Mouse (Mus musculus): Measurements from ENCODE around the gene Srsf1. TPM values are rescaled to one million over a fixed set of nuclear protein-coding genes. Genes with fewer than 3 reads are reported as not detected.

The Srsf1 gene
- polyA plus RNA-seq (2015; fragmentation: Nextera tagmentation; extraction: Ambion mirVana), result 237 and 244 TPM in 2 replicates

DNA sequence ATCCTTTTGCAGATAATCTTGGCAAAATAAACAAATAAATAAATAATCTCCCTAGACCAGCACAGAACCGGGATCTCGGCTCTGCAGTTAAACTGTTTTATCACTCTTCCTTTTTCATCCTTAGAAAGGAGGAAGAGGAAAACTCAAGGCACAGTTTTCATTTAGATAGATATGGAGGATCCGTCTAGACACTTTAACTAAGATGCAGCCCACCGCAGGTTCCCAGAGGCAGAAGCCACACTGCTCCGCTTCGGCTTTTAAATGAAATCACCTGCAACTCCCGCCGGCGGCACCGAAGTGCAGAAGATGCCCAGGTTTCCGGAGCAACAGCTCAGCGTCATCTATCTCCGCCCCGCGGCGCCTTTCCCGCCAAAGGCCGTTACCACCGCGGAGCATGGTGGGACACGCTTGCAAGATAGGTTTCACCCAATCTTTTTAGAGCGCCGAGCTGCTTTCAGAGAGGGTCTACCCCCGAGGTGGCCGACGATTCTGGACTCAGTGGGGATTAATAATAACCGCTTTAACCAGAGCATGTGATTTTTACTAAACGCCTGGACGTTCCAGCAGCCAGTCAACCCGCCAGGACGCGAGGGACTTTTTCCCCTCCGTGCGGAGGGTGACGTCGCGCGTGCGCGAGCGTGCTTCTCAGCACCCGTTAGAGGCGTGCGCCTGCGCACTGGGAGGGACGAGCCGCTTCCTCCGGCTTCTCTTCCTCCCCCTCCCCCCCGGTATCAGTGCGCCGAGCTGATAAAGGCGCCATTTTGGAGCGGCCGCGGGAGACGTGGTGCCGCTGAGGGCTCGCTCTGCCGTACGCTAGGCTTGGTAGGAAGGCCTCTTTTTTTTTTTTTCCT lies at the start of gene Srsf1:
Srsf1 (plus strand) TSS at position 430 of the 851 bp plus-strand sequence.
- ATAC-seq, result peak; percentile 95
- Histone ChIP-seq H3K9me3 (no peaks in the 10 kb centered on the region), H3K27me3 (replicated peaks) (no peaks in the 10 kb centered on the region), H3K36me3 (no peaks in the 10 kb centered on the region), H3K27ac (peak within 1 kb of the TSS; percentile 100), H3K4me3 (replicated peaks) (peak within 1 kb of the TSS; percentile 99), H3K4me1 (replicated peaks) (peaks cover 16% of the 10 kb centered on the region), H3K4me2 (replicated peaks) (peak within 1 kb of the TSS; percentile 63), H3K9ac (peak within 1 kb of the TSS; percentile 100)
- under 1% methylated on average over 55 of the region's 60 CpGs for WGBS

DNA sequence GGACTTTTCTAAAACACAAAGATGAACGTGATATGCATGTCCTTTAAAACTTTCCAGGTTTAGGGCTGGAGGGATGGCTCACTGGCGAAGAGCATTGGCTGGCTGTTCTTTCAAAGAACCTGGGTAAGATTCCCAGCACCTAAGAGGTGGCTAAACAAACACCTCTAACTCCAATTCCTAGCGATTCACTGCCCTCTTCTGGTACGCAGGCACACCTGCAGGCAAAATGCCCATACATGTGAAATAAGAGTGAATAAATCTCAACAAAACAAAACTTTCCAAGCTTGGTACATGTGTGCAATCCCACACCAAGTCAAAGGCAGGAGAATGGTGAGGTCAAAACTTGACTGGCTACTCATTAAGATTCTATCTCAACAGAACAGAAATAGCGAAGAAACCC lies 47.4 kb upstream of the Srsf1 start:
- Histone ChIP-seq H3K9ac (no peak overlapping the region), H3K4me2 (replicated peaks) (no peak overlapping the region), H3K36me3 (no peaks in the 10 kb centered on the region), H3K4me3 (replicated peaks) (no peak overlapping the region), H3K27ac (no peak overlapping the region), H3K9me3 (no peaks in the 10 kb centered on the region), H3K27me3 (replicated peaks) (no peaks in the 10 kb centered on the region), H3K4me1 (replicated peaks) (no peaks in the 10 kb centered on the region)
- WGBS, result 89% methylated on average over 5 of the region's 5 CpGs
- ATAC-seq, result no peak

DNA sequence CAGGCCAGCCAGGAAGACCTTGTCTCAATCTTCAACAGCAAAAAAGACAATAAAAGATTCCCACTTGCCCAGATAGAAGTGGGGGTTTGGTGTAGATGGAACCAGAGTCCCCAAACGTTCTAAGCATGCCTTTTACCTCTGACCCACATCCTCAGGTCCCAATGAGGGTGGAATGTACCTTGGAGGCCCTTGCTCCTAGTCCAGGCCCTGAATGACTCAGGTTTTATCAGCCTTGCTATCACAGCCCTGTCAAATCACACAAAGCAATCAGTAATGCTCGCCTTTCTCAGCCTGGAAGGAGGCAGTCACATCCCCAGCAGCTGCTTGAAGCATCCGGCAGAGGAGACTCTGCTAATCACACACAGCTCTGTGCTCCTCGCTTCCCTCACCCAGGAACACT lies 44.4 kb upstream of the Srsf1 start:
- Histone ChIP-seq H3K9ac (no peak overlapping the region), H3K9me3 (no peaks in the 10 kb centered on the region), H3K27me3 (replicated peaks) (no peaks in the 10 kb centered on the region), H3K36me3 (no peaks in the 10 kb centered on the region), H3K27ac (no peak overlapping the region), H3K4me1 (replicated peaks) (no peaks in the 10 kb centered on the region), H3K4me3 (replicated peaks) (no peak overlapping the region), H3K4me2 (replicated peaks) (no peak overlapping the region)
- WGBS, result 49% methylated on average over 4 of the region's 4 CpGs
- no peak for ATAC-seq

DNA sequence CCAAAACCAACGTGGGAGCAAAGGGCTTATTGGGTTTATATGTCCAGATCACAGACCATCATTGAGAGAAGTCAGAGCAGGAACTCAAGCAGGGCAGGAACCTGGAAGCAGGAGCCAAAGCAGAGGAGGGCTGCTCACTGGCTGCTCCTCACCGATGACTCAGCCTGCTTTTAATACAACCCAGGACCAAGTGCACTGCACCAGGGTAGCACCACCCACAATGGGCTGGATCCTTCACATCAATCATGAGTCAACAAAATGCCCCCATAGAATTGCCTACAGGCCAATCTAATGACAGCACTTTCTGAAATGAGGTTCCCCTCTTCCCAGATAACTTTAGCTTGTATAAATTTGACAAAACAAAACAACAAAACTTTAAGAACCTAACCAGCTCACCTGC lies 43.0 kb upstream of the Srsf1 start:
- ATAC-seq, result no peak
- H3K27ac ChIP-seq, result no peak overlapping the region
- no peaks in the 10 kb centered on the region for H3K36me3 ChIP-seq
- 55% methylated on average over 2 of the region's 2 CpGs for WGBS
- H3K9me3 ChIP-seq, result no peaks in the 10 kb centered on the region
- no peaks in the 10 kb centered on the region for H3K4me1 ChIP-seq (replicated peaks)
- no peaks in the 10 kb centered on the region for H3K27me3 ChIP-seq (replicated peaks)
- no peak overlapping the region for H3K4me3 ChIP-seq (replicated peaks)
- no peak overlapping the region for H3K9ac ChIP-seq
- H3K4me2 ChIP-seq (replicated peaks), result no peak overlapping the region

DNA sequence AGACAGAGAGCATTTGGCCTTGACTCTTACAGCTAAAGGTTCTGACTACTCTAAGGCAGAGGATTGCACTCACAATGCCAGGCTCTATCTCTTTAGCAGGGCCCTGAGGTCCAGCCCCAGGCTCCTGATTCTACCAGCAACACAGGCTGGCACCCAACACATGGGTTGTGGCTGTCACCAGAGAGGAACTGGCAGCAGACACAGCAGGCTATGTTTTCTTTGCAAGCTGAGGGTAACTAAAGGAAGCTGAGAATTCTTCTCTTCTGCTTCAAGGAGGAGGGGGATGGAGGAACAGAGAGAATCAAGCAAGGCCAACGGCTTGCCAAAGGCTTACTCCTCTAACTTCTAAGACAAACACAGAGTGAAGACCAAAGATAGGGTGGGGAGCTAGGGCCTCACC lies 38.5 kb upstream of the Srsf1 start:
- Histone ChIP-seq H3K4me3 (replicated peaks) (no peak overlapping the region), H3K27me3 (replicated peaks) (no peaks in the 10 kb centered on the region), H3K4me1 (replicated peaks) (peaks cover 9% of the 10 kb centered on the region), H3K4me2 (replicated peaks) (no peak overlapping the region), H3K27ac (no peak overlapping the region), H3K9ac (no peak overlapping the region), H3K9me3 (no peaks in the 10 kb centered on the region), H3K36me3 (no peaks in the 10 kb centered on the region)
- no peak for ATAC-seq
- WGBS, result 58% methylated on average over 1 of the region's 1 CpGs

DNA sequence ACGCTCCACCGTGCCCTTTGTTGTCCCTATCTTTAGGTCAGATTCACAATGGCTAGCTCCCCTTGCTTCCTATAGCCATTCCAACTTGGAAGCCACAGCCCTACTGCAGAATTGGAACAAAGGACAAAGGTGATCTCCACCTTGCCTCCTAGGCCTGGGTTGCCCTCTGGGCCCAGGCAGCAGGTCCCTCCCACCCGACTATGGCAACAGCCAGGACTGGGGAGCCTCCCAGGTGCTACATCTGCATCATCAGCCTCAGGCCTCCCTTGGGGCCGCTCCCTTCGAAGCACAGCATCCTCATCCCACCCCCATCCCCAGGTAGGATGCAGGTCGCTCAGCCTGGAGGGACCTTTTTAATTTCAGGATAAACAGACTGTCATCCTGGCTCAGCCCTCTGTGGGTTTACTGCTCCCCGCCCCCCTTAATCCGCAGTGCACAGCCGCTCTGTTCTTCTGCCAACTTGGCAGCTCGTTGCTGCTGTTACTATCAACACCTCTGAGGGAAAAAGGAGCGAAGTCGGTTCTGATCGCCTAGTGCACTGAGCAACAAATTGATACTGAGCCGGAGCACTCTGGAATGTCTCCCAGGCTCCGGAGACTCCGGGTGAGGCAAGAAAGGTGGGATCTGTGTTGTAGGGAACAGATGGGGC lies 37.5 kb upstream of the Srsf1 start:
- Histone ChIP-seq H3K4me2 (replicated peaks) (peak overlapping the region; percentile 33), H3K9ac (no peak overlapping the region), H3K9me3 (no peaks in the 10 kb centered on the region), H3K36me3 (no peaks in the 10 kb centered on the region), H3K4me3 (replicated peaks) (no peak overlapping the region), H3K27ac (no peak overlapping the region), H3K27me3 (replicated peaks) (no peaks in the 10 kb centered on the region), H3K4me1 (replicated peaks) (peaks cover 9% of the 10 kb centered on the region)
- WGBS, result 22% methylated on average over 16 of the region's 16 CpGs
- ATAC-seq, result peak; percentile 39; the same call in 1 of the 2 replicates

DNA sequence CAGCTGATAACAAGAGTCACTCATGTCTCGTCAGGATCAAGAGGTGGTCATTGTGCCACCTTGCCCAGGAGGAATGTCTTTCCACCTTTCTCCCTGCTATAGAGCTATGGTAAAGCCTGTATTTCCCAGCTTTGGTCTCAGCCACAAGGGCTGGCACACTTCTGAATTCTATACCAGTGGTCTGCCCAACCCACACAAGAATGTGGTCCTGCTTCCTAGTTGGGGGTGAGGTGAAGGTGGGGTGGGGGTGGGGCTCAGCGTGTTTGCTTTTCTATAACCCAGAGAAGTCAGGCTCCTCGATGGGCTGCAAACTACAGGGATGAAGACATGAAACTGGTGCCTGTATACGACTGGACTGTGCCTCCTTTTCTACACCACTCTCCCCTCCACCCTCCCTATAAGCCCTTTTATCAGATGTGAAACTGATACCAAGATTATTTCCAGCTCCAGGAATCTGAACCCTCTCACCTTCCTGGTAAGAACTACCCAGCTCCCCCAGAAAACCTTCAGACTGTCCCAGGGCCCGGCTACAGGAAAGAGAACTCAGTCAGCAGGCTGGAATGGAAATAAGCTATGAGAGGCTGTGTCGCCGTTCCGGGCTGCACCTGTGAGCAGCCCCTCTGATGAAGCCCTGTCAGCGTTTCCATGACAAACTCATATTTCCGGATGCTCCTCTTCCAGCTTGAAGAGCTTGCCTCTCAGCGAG lies 35.8 kb upstream of the Srsf1 start:
- H3K4me1 ChIP-seq (replicated peaks), result peaks cover 9% of the 10 kb centered on the region
- H3K4me3 ChIP-seq (replicated peaks), result no peak overlapping the region
- no peak overlapping the region for H3K27ac ChIP-seq
- H3K4me2 ChIP-seq (replicated peaks), result no peak overlapping the region
- no peaks in the 10 kb centered on the region for H3K27me3 ChIP-seq (replicated peaks)
- H3K36me3 ChIP-seq, result no peaks in the 10 kb centered on the region
- H3K9ac ChIP-seq, result no peak overlapping the region
- 60% methylated on average over 11 of the region's 11 CpGs for WGBS
- no peaks in the 10 kb centered on the region for H3K9me3 ChIP-seq
- peak; percentile 39; the same call in 1 of the 2 replicates for ATAC-seq

DNA sequence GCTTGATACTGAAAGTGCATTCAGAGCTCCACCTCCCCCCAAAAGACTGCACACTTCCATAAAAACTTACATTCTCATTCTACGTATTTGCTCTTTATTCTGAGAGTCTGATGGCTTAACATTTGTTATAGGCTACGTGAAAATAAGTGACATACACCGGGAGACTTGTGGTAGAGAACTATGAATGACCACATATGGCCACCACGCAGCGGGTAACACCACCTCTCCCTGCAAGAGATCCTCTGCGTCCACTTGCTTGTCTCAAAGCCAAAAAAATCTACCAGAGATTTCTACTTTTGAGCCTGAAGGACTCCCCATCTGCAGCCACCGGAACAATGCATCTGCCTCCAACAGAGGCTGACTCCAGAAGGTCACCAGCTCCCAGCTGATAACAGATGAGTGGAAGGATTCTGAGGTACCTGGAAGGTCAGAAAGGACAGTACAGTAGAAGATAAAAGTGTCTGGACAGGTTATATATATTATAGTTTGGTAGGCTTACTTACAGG lies 35.2 kb upstream of the Srsf1 start:
- 82% methylated on average over 7 of the region's 7 CpGs for WGBS
- no peaks in the 10 kb centered on the region for H3K36me3 ChIP-seq
- H3K27ac ChIP-seq, result no peak overlapping the region
- ATAC-seq, result no peak
- H3K9me3 ChIP-seq, result no peaks in the 10 kb centered on the region
- H3K4me3 ChIP-seq (replicated peaks), result no peak overlapping the region
- H3K9ac ChIP-seq, result no peak overlapping the region
- H3K27me3 ChIP-seq (replicated peaks), result no peaks in the 10 kb centered on the region
- H3K4me1 ChIP-seq (replicated peaks), result peaks cover 9% of the 10 kb centered on the region
- H3K4me2 ChIP-seq (replicated peaks), result no peak overlapping the region

DNA sequence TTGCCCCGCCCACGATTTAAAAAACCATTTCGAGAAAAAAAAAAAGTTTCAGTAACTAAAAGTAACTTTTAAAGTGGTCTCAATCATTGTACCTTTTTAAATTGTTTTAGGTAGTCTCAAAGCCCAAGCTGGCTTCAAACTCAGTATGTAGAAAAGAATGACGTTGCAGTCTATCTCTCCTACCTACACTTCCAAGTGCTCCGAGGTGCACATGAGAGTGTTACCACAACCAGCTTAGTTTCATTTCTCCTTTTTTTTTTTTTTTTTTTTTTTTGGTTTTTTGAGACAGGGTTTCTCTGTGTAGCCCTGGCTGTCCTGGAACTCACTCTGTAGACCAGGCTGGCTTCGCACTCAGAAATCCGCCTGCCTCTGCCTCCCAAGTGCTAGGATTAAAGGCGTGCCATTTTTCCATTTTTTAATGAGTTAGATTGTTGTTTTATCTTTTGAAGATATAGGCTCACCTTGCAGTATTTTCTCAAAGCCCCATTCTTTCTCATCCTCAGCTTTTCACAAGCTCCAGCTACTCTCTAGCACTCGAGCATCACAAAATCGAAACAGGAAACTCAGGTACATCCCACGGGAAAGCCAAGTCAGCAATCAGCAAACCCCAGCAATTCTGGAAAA lies 34.4 kb upstream of the Srsf1 start:
- Histone ChIP-seq H3K4me2 (replicated peaks) (no peak overlapping the region), H3K27ac (no peak overlapping the region), H3K9ac (no peak overlapping the region), H3K9me3 (no peaks in the 10 kb centered on the region), H3K4me3 (replicated peaks) (no peak overlapping the region), H3K36me3 (no peaks in the 10 kb centered on the region), H3K27me3 (replicated peaks) (no peaks in the 10 kb centered on the region), H3K4me1 (replicated peaks) (peaks cover 9% of the 10 kb centered on the region)
- 89% methylated on average over 11 of the region's 11 CpGs for WGBS
- no peak for ATAC-seq

DNA sequence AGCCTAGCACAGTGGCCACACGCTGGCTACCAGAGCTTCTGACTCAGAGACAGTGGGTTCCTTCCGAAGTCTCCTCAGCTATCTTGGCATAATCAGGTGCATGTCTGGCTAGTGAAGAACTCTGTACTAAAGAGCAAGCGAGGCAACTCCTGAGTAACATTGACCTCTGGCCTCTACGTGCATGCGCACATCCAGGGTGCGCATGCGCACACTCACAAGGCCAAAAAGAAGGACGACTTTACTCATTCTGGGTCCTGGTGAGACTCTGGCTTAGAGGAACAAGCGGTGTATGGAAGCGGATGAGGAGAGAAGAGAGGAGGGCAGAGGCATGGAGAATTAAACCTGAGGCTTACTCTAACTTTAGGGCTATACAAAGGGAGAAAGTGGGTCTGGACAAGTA lies 33.5 kb upstream of the Srsf1 start:
- H3K4me1 ChIP-seq (replicated peaks), result peaks cover 9% of the 10 kb centered on the region
- H3K4me3 ChIP-seq (replicated peaks), result no peak overlapping the region
- no peak overlapping the region for H3K4me2 ChIP-seq (replicated peaks)
- no peak for ATAC-seq
- no peaks in the 10 kb centered on the region for H3K9me3 ChIP-seq
- H3K9ac ChIP-seq, result no peak overlapping the region
- H3K36me3 ChIP-seq, result no peaks in the 10 kb centered on the region
- WGBS, result 88% methylated on average over 10 of the region's 10 CpGs
- H3K27ac ChIP-seq, result no peak overlapping the region
- H3K27me3 ChIP-seq (replicated peaks), result no peaks in the 10 kb centered on the region

DNA sequence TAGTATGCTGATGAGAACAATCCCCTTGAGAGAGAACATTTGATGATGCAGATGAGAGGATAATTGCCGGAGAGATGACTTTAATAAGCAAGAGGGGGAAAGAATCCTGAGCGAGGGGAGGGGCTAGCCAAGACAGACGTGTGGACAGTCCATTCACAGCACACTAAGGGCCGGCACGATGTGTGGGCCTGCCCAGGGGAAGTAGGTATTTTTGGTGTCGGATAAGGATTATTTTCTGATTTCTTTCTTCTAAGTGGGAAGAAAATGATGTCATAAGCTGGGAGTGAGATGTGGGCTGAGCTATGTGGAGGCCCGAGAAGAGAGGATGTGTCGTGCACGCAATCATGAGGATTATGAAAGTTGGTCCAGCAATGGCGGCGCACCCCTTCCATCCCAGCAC lies 32.0 kb upstream of the Srsf1 start:
- Histone ChIP-seq H3K4me2 (replicated peaks) (no peak overlapping the region), H3K36me3 (no peaks in the 10 kb centered on the region), H3K4me3 (replicated peaks) (no peak overlapping the region), H3K4me1 (replicated peaks) (peaks cover under 1% of the 10 kb centered on the region; the same call in 1 of the 2 replicates), H3K9me3 (no peaks in the 10 kb centered on the region), H3K27me3 (replicated peaks) (no peaks in the 10 kb centered on the region), H3K27ac (no peak overlapping the region), H3K9ac (no peak overlapping the region)
- 91% methylated on average over 11 of the region's 11 CpGs for WGBS
- no peak for ATAC-seq

DNA sequence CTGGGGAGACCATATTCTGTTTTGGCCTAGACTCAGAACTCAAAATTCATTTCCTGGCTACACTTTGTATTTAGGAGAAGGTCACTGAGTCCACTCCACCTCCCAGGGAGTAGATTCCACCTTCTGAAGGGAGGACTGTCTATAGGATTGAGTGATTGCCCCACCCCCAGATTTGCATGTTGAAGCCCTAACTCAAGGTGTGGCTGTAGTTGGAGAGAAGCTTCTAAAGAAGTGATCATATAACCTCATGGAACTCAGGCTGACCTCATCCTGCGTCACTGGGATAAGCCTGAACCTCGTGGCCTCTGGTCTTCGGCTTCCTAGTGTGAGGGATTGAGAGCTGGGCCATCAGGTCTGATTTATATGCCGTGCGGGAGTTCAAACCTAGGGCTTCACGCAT lies 31.4 kb upstream of the Srsf1 start:
- no peak for ATAC-seq
- 77% methylated on average over 6 of the region's 6 CpGs for WGBS
- Histone ChIP-seq H3K4me3 (replicated peaks) (no peak overlapping the region), H3K27ac (no peak overlapping the region), H3K9me3 (no peaks in the 10 kb centered on the region), H3K9ac (no peak overlapping the region), H3K4me1 (replicated peaks) (no peaks in the 10 kb centered on the region), H3K36me3 (no peaks in the 10 kb centered on the region), H3K4me2 (replicated peaks) (no peak overlapping the region), H3K27me3 (replicated peaks) (no peaks in the 10 kb centered on the region)
